Mouse (Mus musculus) cerebellum, adult 2 months (tissue): ENCODE results near the gene Saa3.

ENCODE experiments used
- CTCF ChIP-seq: fragments of 200-500 bp; IDR thresholded peaks from 2 replicates; pipeline ENCODE4 v1.5.1; 2011; ENCODE audit warnings: low read depth, mild to moderate bottlenecking, control low read depth, low read length, moderate library complexity, borderline replicate concordance; ENCODE audit not compliant: insufficient read depth
- POLR2A ChIP-seq: fragments of 200-500 bp; IDR thresholded peaks from 2 replicates; pipeline ENCODE4 v1.6.1; 2011; ENCODE audit warnings: low read length, control low read depth, borderline replicate concordance; ENCODE audit not compliant: insufficient read depth

GRCm38 (mm10) chr7:46748459-46748858, 33.0 kb upstream of the Saa3 start:
- no peak for TF ChIP-seq POLR2A
- no peak for TF ChIP-seq CTCF
